Comparison of ENCODE assay signal across 18 mouse cellular contexts in the genomic region with DNA sequence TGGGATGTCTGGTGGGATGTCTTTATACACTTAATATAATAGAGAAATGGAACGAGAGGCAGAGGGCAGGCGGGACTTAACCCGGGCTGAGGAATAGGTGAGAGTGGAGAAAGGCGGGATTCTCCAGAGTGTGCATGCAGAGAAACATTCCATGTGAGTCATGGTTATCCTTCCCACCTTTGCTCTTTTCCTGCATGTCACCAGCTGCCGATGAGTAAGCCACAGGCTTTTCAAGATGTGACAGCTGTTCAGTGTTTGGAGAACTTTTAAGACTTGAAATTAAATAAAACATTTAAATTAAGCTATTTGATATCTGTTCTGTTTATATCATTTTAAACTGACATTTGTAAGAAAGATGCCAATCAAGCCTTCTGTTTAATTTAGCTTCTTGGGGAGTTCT. TPM values are rescaled to one million over a fixed set of nuclear protein-coding genes. Genes with fewer than 3 reads are reported as not detected.
DNase-seq lines count a peak whose midpoint lies in the region; ATAC-seq and TF ChIP-seq lines count a peak whose summit lies in the region.
"Had no signal": no experiment of that assay in that cellular context is flagged by ENCODE, and none has a peak within 500 bp of the region (broad histone marks: within the 10 kb centered on the region; RNA-seq: fewer than 3 reads in every experiment).

No protein-coding gene starts in this region.

- no peaks in the 10 kb centered on the region for H3K27me3 ChIP-seq in C2C12 (ENCODE audit: control insufficient read depth, insufficient read depth, insufficient read length)
- H3K27me3 ChIP-seq in forebrain, embryonic 13.5 days = no peaks in the 10 kb centered on the region
- H3K27me3 ChIP-seq: embryonic facial prominence, embryonic 12.5 days had no signal

- WGBS in forebrain, embryonic 13.5 days = 95% methylated on average over 5 of the region's 5 CpGs

- H3ac ChIP-seq in C2C12 (ENCODE audit: control insufficient read depth, insufficient read length, low read depth) = no peak overlapping the region

- H3K9ac ChIP-seq in forebrain, embryonic 13.5 days = no peak overlapping the region
- H3K9ac ChIP-seq: embryonic facial prominence, embryonic 12.5 days had no signal

- no peaks in the 10 kb centered on the region for H3K9me3 ChIP-seq in forebrain, embryonic 13.5 days (replicated peaks)
- H3K9me3 ChIP-seq: embryonic facial prominence, embryonic 10.5 days; embryonic facial prominence, embryonic 12.5 days had no signal

- no peaks in the 10 kb centered on the region for H3K79me3 ChIP-seq in C2C12 (ENCODE audit: low read depth)

- no peaks in the 10 kb centered on the region for H3K79me2 ChIP-seq in C2C12 (ENCODE audit: control insufficient read depth, insufficient read depth)

- ATAC-seq in forebrain, embryonic 13.5 days = no peak
- ATAC-seq: forebrain, embryonic 14.5 days; forebrain, embryonic 16.5 days had no signal

- no peaks in the 10 kb centered on the region for H3K4me1 ChIP-seq in forebrain, embryonic 13.5 days
- H3K4me1 ChIP-seq: embryonic facial prominence, embryonic 12.5 days had no signal

- no peak overlapping the region for H3K4me2 ChIP-seq in forebrain, embryonic 13.5 days
- H3K4me2 ChIP-seq: embryonic facial prominence, embryonic 12.5 days had no signal

- DNase-seq in right cerebral cortex, adult 18-20 months = peak; percentile 20
- DNase-seq in right cerebral cortex, postnatal 4 days = no peak
- DNase-seq in frontal cortex, postnatal 10 days (ENCODE audit: low spot score in 2 of 2) = no peak
- DNase-seq: adrenal gland, adult 2 months; adrenal gland, postnatal 10 days; adrenal gland, postnatal 25 days; B cell, adult 2 months; cerebellum, adult 11-12 months; cerebellum, adult 2 months; cerebellum, adult 9-10 months; cerebellum, postnatal 10 days; cerebellum, postnatal 25 days had no signal

- H3K4me3 ChIP-seq in C2C12 (ENCODE audit: insufficient read depth, poor library complexity, severe bottlenecking) = no peak overlapping the region
- H3K4me3 ChIP-seq in forebrain, embryonic 13.5 days = no peak overlapping the region
- H3K4me3 ChIP-seq: embryonic facial prominence, embryonic 10.5 days; embryonic facial prominence, embryonic 12.5 days had no signal

- TF ChIP-seq CTCF in C2C12 (IDR thresholded peaks at IDR 0.05; ENCODE audit: control insufficient read depth, insufficient read depth, insufficient read length) = no peak

- H3K27ac ChIP-seq in forebrain, embryonic 13.5 days = no peak overlapping the region
- H3K27ac ChIP-seq: embryonic facial prominence, embryonic 10.5 days; embryonic facial prominence, embryonic 12.5 days had no signal

- no peaks in the 10 kb centered on the region for H3K36me3 ChIP-seq in C2C12 (ENCODE audit: control insufficient read depth, insufficient read depth)
- peaks cover 3% of the 10 kb centered on the region; the same call in 1 of the 2 replicates for H3K36me3 ChIP-seq in forebrain, embryonic 13.5 days (ENCODE audit: poor library complexity, severe bottlenecking)

TF ChIP-seq in C2C12, 6 proteins besides CTCF, POLR2A, EP300 and RAD21:
- TF ChIP-seq MYOD1 (IDR thresholded peaks at IDR 0.05; ENCODE audit: control insufficient read depth, insufficient read length, low read depth) (peak; percentile 51), MYOG (IDR thresholded peaks at IDR 0.05; ENCODE audit: control insufficient read depth, extremely low read depth, insufficient read length) (no peak)
TF ChIP-seq in C2C12: peak in this region for 1.

RNA-seq across cellular contexts. Expression of gene Ift88, which starts 36.0 kb away (rescaled TPM):
- 2.5 TPM for polyA plus RNA-seq in C2C12 (2012; fragmentation: generic; extraction: Trizol)
- 16.4 and 16.5 TPM in 2 replicates for polyA plus RNA-seq in forebrain, embryonic 13.5 days (2015; fragmentation: Nextera tagmentation; extraction: Ambion mirVana)
